Mouse (Mus musculus): ENCODE results near the gene Derl2.

The Derl2 gene

GRCm38 (mm10) chr11:71019201-71020068, at the start of gene Derl2, which contains the start of gene Mis12:
Gene Derl2 (minus strand): TSS chr11:71019841.
Gene Mis12 (plus strand): TSS chr11:71019611.
- DNase-seq (ENCODE audit: low spot score), result peak; percentile 97

- DNase-seq (ENCODE audit: low spot score), result no peak
These were observed 32.9 kb upstream of the Derl2 start for GRCm38 (mm10) chr11:71052554-71052953.

GRCm38 (mm10) chr11:71039526-71040298, 20.1 kb upstream of the Derl2 start:
- no peak for DNase-seq (ENCODE audit: low spot score)

GRCm38 (mm10) chr11:71033163-71033761, 13.6 kb upstream of the Derl2 start, which contains the start of gene 6330403K07Rik:
Gene 6330403K07Rik (minus strand): TSS chr11:71033513.
- DNase-seq (ENCODE audit: low spot score), result peak; percentile 13

GRCm38 (mm10) chr11:71032491-71033162, 13.0 kb upstream of the Derl2 start:
- DNase-seq (ENCODE audit: low spot score), result no peak

- no peak for DNase-seq (ENCODE audit: low spot score)
These were observed 12.4 kb upstream of the Derl2 start for GRCm38 (mm10) chr11:71032070-71032469.

- no peak for DNase-seq (ENCODE audit: low spot score)
These were observed 9.9 kb upstream of the Derl2 start for GRCm38 (mm10) chr11:71029403-71030118.

- DNase-seq (ENCODE audit: low spot score), result no peak
These were observed 8.6 kb upstream of the Derl2 start for GRCm38 (mm10) chr11:71028280-71028679.

GRCm38 (mm10) chr11:71018416-71019200, 1.0 kb downstream of the Derl2 start:
- no peak for DNase-seq (ENCODE audit: low spot score)

- no peak for DNase-seq (ENCODE audit: low spot score)
These were observed 2.6 kb downstream of the Derl2 start for GRCm38 (mm10) chr11:71017051-71017450.

GRCm38 (mm10) chr11:71012743-71013142, 6.9 kb downstream of the Derl2 start:
- DNase-seq (ENCODE audit: low spot score), result no peak

GRCm38 (mm10) chr11:71008321-71008720, 11.3 kb downstream of the Derl2 start:
- no peak for DNase-seq (ENCODE audit: low spot score)

- DNase-seq (ENCODE audit: low spot score), result no peak
These were observed 11.8 kb downstream of the Derl2 start for GRCm38 (mm10) chr11:71007831-71008230.

- DNase-seq (ENCODE audit: low spot score), result no peak
These were observed 12.6 kb downstream of the Derl2 start for GRCm38 (mm10) chr11:71007026-71007425.

GRCm38 (mm10) chr11:71005046-71005445, 14.6 kb downstream of the Derl2 start:
- no peak for DNase-seq (ENCODE audit: low spot score)

GRCm38 (mm10) chr11:71004316-71004773, 15.3 kb downstream of the Derl2 start, which contains the start of gene Dhx33:
Gene Dhx33 (minus strand): TSS chr11:71004437.
- peak; percentile 96 for DNase-seq (ENCODE audit: low spot score)

- no peak for DNase-seq (ENCODE audit: low spot score)
These were observed 15.9 kb downstream of the Derl2 start for GRCm38 (mm10) chr11:71003611-71004315.

GRCm38 (mm10) chr11:71001167-71001566, 18.5 kb downstream of the Derl2 start:
- no peak for DNase-seq (ENCODE audit: low spot score)

- DNase-seq (ENCODE audit: low spot score), result peak; percentile 96
These were observed 36.9 kb downstream of the Derl2 start, which contains the start of gene C1qbp for GRCm38 (mm10) chr11:70982557-70983228. Gene C1qbp (minus strand): TSS chr11:70983026.

Measured in urinary bladder, postnatal 14 days (tissue).